Mouse (Mus musculus) hindbrain, embryonic 11.5 days (tissue): ENCODE results near the gene Il11ra2. TPM values are rescaled to one million over a fixed set of nuclear protein-coding genes. Genes with fewer than 3 reads are reported as not detected.
"Not testable (repeated sequence)": the region's sequence is repeated elsewhere in the genome, so short reads cannot be mapped to it uniquely, and the experiment has no call there.

Experiments used
- ATAC-seq: fragments of 200-750 bp; cut with Nextera tagmentation; 2 replicates; pipeline ENCODE4 v1.8.0; 2017; ENCODE audit warnings: mild to moderate bottlenecking, moderate TSS enrichment, moderate library complexity; ENCODE audit not compliant: low FRiP score
- DNase-seq: peaks from one replicate; pipeline ENCODE4 v3.0.0-alpha.2; 2015; ENCODE audit warnings: low spot score
- H3K27ac ChIP-seq: fragments of 300-500 bp; sonication (generic); 2 replicates; pipeline ENCODE4 v1.5.1; 2014; ENCODE audit warnings: mild to moderate bottlenecking, low read depth, low read length
- H3K27me3 ChIP-seq: fragments of 300-500 bp; sonication (generic); 2 replicates; pipeline ENCODE4 v1.6.1; 2014; ENCODE audit warnings: mild to moderate bottlenecking, low read length, moderate library complexity, mixed read lengths; ENCODE audit not compliant: control insufficient read depth, insufficient read depth
- H3K36me3 ChIP-seq: fragments of 300-500 bp; sonication (generic); 2 replicates; pipeline ENCODE4 v1.6.1; 2014; ENCODE audit warnings: mild to moderate bottlenecking, low read length, moderate library complexity, mixed read lengths; ENCODE audit not compliant: control insufficient read depth, insufficient read depth
- H3K4me1 ChIP-seq: fragments of 300-500 bp; sonication (generic); replicated peaks from 2 replicates; pipeline ENCODE4 v1.6.1; 2014; ENCODE audit warnings: low read length, mixed read lengths; ENCODE audit not compliant: control insufficient read depth, insufficient read depth
- H3K4me2 ChIP-seq: fragments of 300-500 bp; sonication (generic); replicated peaks from 2 replicates; pipeline ENCODE4 v1.6.1; 2014; ENCODE audit warnings: mild to moderate bottlenecking, low read depth, low read length
- H3K4me3 ChIP-seq: fragments of 300-500 bp; sonication (generic); 2 replicates; pipeline ENCODE4 v1.5.1; 2014; ENCODE audit warnings: low read depth, low read length
- H3K9ac ChIP-seq: fragments of 300-500 bp; sonication (generic); 2 replicates; pipeline ENCODE4 v1.6.1; 2014; ENCODE audit warnings: low read depth, low read length
- H3K9me3 ChIP-seq: fragments of 300-500 bp; sonication (generic); 2 replicates; pipeline ENCODE4 v1.6.1; 2016; ENCODE audit warnings: low read length; ENCODE audit not compliant: control insufficient read depth
- WGBS: fragments of 180-500 bp; shearing (Covaris S2); extraction: QIAGEN DNeasy Blood & Tissue Kit; methylation state at CpG from one replicate; pipeline ENCODE4 v1.1.7; 2014; 5-methylcytosine and 5-hydroxymethylcytosine counted together
- polyA plus RNA-seq: library from polyadenylated mRNA; unstranded; fragments of >200 nt; fragmentation: Nextera tagmentation; extraction: Ambion mirVana; gene quantifications from 2 replicates; pipeline ENCODE4 v1.2.1, GENCODE M21; 2014

Gene Il11ra2
- polyA plus RNA-seq, 1 experiment from 2014 or later = not detected

GRCm38 (mm10) chr4:42611895-42612294 is 49.8 kb downstream of the Il11ra2 start, which contains the start of gene Gm10591:
Gm10591 (plus strand) TSS chr4:42612195.
- not testable (repeated sequence) for H3K9ac ChIP-seq, H3K4me1 ChIP-seq, H3K4me3 ChIP-seq, ATAC-seq, H3K36me3 ChIP-seq, H3K27ac ChIP-seq, H3K27me3 ChIP-seq, DNase-seq, H3K9me3 ChIP-seq, H3K4me2 ChIP-seq
- WGBS = no CpG with 5 or more reads among the region's 5 CpGs

Other genes starting within 250 kb of the Il11ra2 start
- not detected in 2 replicates for gene Gm21586, start 222.5 kb downstream of the Il11ra2 start, polyA plus RNA-seq
- not detected in 2 replicates for gene Gm2163, start 195.1 kb downstream of the Il11ra2 start, polyA plus RNA-seq
- not detected in 2 replicates for gene Fam205a2, start 133.7 kb downstream of the Il11ra2 start, polyA plus RNA-seq
- gene Gm10591, start 49.7 kb downstream of the Il11ra2 start, polyA plus RNA-seq = not detected in 2 replicates
- gene Gm2564, start 32.2 kb downstream of the Il11ra2 start, polyA plus RNA-seq = not detected in 2 replicates
- gene Ccl27b, start 6.6 kb downstream of the Il11ra2 start, polyA plus RNA-seq = not detected in 2 replicates
- 1.1 and 1.7 TPM in 2 replicates for gene 4930578G10Rik, start 73.7 kb upstream of the Il11ra2 start, polyA plus RNA-seq
- gene Ccl19, start 94.7 kb upstream of the Il11ra2 start, polyA plus RNA-seq = 0.60 TPM in 1 of 2 replicates, not detected in the other
- 2.1 TPM in 2 replicates for gene Ccl21a, start 112.1 kb upstream of the Il11ra2 start, polyA plus RNA-seq
- 0.06 TPM in 1 of 2 replicates, not detected in the other for gene Fam205a1, start 192.0 kb upstream of the Il11ra2 start, polyA plus RNA-seq
- gene Gm12394, start 194.9 kb upstream of the Il11ra2 start, polyA plus RNA-seq = 0.70 and 0.71 TPM in 2 replicates
- gene Fam205c, start 212.3 kb upstream of the Il11ra2 start, polyA plus RNA-seq = 0.93 and 1.1 TPM in 2 replicates